Mouse (Mus musculus) heart, postnatal 0 days (tissue): Measurements from ENCODE around the gene Nisch.
A peak's percentile ranks its signal among the peaks of the same experiment; 100 is the strongest.

ENCODE experiments used
- CTCF ChIP-seq: IDR thresholded peaks from 2 replicates; pipeline ENCODE4 v1.5.1; 2016; ENCODE audit warnings: antibody characterized with exemption, control low read depth, low read depth
- EP300 ChIP-seq: IDR thresholded peaks from 2 replicates; pipeline ENCODE4 v1.6.1; 2016; ENCODE audit warnings: antibody characterized with exemption, low read depth

GRCm38 (mm10) chr14:31233996-31234591, 17.3 kb upstream of the Nisch start:
- peak; percentile 98 for TF ChIP-seq CTCF
- TF ChIP-seq EP300, result no peak
